Mouse (Mus musculus) neural tube, embryonic 13.5 days (tissue): Measurements from ENCODE around the gene Dph3. TPM values are rescaled to one million over a fixed set of nuclear protein-coding genes. Genes with fewer than 3 reads are reported as not detected.
"Not testable (repeated sequence)": the region's sequence is repeated elsewhere in the genome, so short reads cannot be mapped to it uniquely, and the experiment has no call there.

ENCODE experiments used
- ATAC-seq: fragments of 200-750 bp; cut with Nextera tagmentation; 2 replicates; pipeline ENCODE4 v1.8.0; 2017; ENCODE audit warnings: low read depth, mild to moderate bottlenecking, moderate TSS enrichment, moderate library complexity
- H3K27ac ChIP-seq: fragments of 300-500 bp; sonication (generic); replicated peaks from 2 replicates; pipeline ENCODE4 v1.5.1; 2015; ENCODE audit warnings: moderate library complexity, mild to moderate bottlenecking, inconsistent platforms
- H3K27me3 ChIP-seq: fragments of 300-500 bp; sonication (generic); 2 replicates; pipeline ENCODE4 v1.6.1; 2015; ENCODE audit warnings: mild to moderate bottlenecking, inconsistent platforms
- H3K36me3 ChIP-seq: fragments of 300-500 bp; sonication (generic); 2 replicates; pipeline ENCODE4 v1.6.1; 2015; ENCODE audit warnings: mild to moderate bottlenecking, inconsistent platforms
- H3K4me1 ChIP-seq: fragments of 300-500 bp; sonication (generic); replicated peaks from 2 replicates; pipeline ENCODE4 v1.6.1; 2015; ENCODE audit warnings: inconsistent platforms
- H3K4me2 ChIP-seq: fragments of 300-500 bp; sonication (generic); 2 replicates; pipeline ENCODE4 v1.6.1; 2015; ENCODE audit warnings: inconsistent platforms, mild to moderate bottlenecking, moderate library complexity
- H3K4me3 ChIP-seq: fragments of 300-500 bp; sonication (generic); 2 replicates; pipeline ENCODE4 v1.5.1; 2015; ENCODE audit warnings: mild to moderate bottlenecking, inconsistent platforms
- H3K9ac ChIP-seq: fragments of 300-500 bp; sonication (generic); 2 replicates; pipeline ENCODE4 v1.6.1; 2015; ENCODE audit warnings: moderate library complexity, mild to moderate bottlenecking, inconsistent platforms
- H3K9me3 ChIP-seq: fragments of 300-500 bp; sonication (generic); 2 replicates; pipeline ENCODE4 v1.6.1; 2016; ENCODE audit warnings: inconsistent platforms
- WGBS: fragments of 180-500 bp; shearing (Covaris S2); methylation state at CpG from one replicate; pipeline ENCODE4 v1.1.7; 2015; 5-methylcytosine and 5-hydroxymethylcytosine counted together
- polyA plus RNA-seq: library from polyadenylated mRNA; unstranded; fragments of >200 nt; fragmentation: Nextera tagmentation; extraction: Ambion mirVana; gene quantifications from 2 replicates; pipeline ENCODE4 v1.2.1, GENCODE M21; 2015

The Dph3 gene
- polyA plus RNA-seq, 1 experiment from 2014 or later = 78.9 TPM

DNA sequence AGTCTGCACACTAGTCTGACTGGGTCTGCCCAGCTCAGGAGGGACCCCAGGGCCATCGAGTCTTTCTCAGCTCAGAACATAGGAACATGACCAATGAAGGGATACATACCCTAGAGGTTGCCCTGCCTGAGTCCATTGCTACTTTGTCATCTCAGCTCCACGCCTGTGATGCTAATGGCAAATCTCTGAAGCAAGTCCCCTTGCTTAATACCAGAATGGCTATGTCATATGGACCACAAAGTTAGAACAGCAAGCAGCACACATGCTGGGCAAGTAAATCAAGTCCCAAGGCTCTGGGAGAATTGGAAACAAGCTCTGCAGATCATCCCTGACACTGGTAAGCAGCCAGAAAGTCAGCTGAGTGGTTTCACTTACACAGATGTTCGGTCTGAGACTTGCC is 13.4 kb upstream of the Dph3 start:
- H3K27ac ChIP-seq = no peak overlapping the region
- H3K4me1 ChIP-seq = no peaks in the 10 kb centered on the region
- no peaks in the 10 kb centered on the region for H3K27me3 ChIP-seq
- ATAC-seq = no peak
- H3K4me2 ChIP-seq = no peak overlapping the region
- H3K4me3 ChIP-seq = no peak overlapping the region
- H3K9me3 ChIP-seq = no peaks in the 10 kb centered on the region; the same call in 1 of the 2 replicates
- no peak overlapping the region for H3K9ac ChIP-seq
- peaks cover 85% of the 10 kb centered on the region for H3K36me3 ChIP-seq
- WGBS = 97% methylated on average over 3 of the region's 3 CpGs

GRCm38 (mm10) chr14:32097691-32098090 is 12.2 kb upstream of the Dph3 start:
- Histone ChIP-seq H3K36me3 (peaks cover 87% of the 10 kb centered on the region), H3K4me3 (no peak overlapping the region), H3K27me3 (no peaks in the 10 kb centered on the region), H3K4me1 (no peaks in the 10 kb centered on the region), H3K9me3 (no peaks in the 10 kb centered on the region; the same call in 1 of the 2 replicates), H3K9ac (no peak overlapping the region), H3K4me2 (no peak overlapping the region), H3K27ac (no peak overlapping the region)
- no peak for ATAC-seq
- 95% methylated on average over 7 of the region's 7 CpGs for WGBS

DNA sequence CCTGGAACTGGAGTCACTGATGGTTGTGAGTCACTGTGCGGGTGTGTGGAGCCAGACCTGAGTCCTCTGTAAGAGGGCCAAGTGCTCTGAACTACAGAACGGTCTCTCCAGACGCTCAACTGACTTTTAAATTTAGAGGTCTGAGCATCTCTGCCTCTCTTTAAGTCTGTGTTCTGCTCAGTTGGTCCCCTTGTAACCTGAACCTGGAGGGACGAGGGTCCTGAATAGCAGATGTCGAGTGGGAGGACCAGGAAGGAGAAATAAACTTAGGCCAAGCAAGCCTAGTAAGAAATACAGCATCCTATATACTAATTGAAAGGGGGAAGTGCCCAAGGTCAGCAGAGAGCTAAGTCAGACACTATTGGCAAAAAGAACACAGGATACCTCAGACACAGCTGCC is 11.2 kb upstream of the Dph3 start:
- ATAC-seq = no peak
- Histone ChIP-seq H3K27ac (no peak overlapping the region), H3K9ac (no peak overlapping the region), H3K27me3 (no peaks in the 10 kb centered on the region), H3K9me3 (no peaks in the 10 kb centered on the region; the same call in 1 of the 2 replicates), H3K4me1 (no peaks in the 10 kb centered on the region), H3K4me3 (no peak overlapping the region), H3K4me2 (no peak overlapping the region), H3K36me3 (peaks cover 88% of the 10 kb centered on the region)
- WGBS = 89% methylated on average over 5 of the region's 5 CpGs

DNA sequence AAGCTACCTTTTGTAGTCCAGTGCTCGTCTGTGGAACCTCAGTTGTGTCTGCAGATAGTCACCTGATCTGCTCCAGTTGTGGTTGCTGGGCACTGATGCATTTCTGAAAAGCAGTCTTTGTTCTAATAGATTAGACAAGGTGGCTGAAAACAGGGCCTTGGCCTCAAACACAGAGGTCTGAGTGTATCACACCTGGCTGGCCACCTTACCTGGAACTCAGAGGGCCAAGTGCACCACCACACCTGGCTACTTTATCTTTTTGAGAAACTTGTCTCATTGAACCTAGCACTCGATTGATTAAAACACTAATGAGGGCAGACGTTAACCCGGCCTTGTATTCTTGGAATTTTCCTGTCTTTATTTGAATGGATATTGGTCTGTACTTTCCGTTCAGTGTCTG is 10.1 kb upstream of the Dph3 start:
- no peak for ATAC-seq
- Histone ChIP-seq H3K9ac (no peak overlapping the region), H3K27me3 (no peaks in the 10 kb centered on the region), H3K4me2 (no peak overlapping the region), H3K4me1 (no peaks in the 10 kb centered on the region), H3K36me3 (peaks cover 85% of the 10 kb centered on the region), H3K9me3 (no peaks in the 10 kb centered on the region; the same call in 1 of the 2 replicates), H3K27ac (no peak overlapping the region), H3K4me3 (no peak overlapping the region)
- WGBS = 92% methylated on average over 5 of the region's 5 CpGs

DNA sequence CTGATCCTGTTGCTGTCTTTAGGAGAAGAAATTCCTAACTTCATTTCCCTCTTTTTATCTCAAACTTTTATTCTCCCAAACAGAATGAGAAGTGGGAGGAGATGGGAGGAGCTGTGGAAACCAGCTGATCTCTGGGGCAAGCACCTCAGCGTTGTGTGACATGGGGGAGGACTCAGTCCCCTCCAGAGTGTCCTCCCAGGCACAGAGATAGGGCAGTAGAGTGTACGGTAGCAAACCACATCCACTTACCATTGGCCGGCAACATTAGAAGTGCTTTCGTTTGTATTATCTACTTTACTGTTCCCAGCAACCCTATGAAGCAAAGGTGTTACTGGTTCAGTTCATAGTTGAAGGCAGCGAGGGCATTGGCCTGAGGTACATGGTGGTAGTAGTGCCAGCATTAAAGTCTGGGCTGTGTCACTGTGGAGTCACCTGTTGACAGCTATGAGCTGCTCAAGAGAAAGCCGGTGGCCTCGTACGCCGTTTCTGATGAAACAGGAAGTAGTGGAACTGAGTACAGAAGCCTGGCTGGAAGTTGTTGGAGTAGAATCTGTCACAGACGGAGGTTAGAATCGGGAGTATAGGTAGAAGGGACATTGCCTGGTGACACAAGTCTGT is 8.1 kb upstream of the Dph3 start:
- H3K4me1 ChIP-seq = no peaks in the 10 kb centered on the region
- no peak overlapping the region for H3K4me2 ChIP-seq
- peaks cover 65% of the 10 kb centered on the region for H3K36me3 ChIP-seq
- ATAC-seq = no peak
- no peak overlapping the region for H3K27ac ChIP-seq
- no peak overlapping the region for H3K4me3 ChIP-seq
- no peak overlapping the region for H3K9ac ChIP-seq
- H3K27me3 ChIP-seq = no peaks in the 10 kb centered on the region
- H3K9me3 ChIP-seq = no peaks in the 10 kb centered on the region
- WGBS = 90% methylated on average over 11 of the region's 11 CpGs

- no peaks in the 10 kb centered on the region for H3K4me1 ChIP-seq
- no peaks in the 10 kb centered on the region for H3K9me3 ChIP-seq
- H3K9ac ChIP-seq = no peak overlapping the region
- no peaks in the 10 kb centered on the region for H3K27me3 ChIP-seq
- ATAC-seq = no peak
- 71% methylated on average over 1 of the region's 1 CpGs for WGBS
- H3K36me3 ChIP-seq = peaks cover 59% of the 10 kb centered on the region
- no peak overlapping the region for H3K27ac ChIP-seq
- H3K4me3 ChIP-seq = no peak overlapping the region
- no peak overlapping the region for H3K4me2 ChIP-seq
These were observed 7.5 kb upstream of the Dph3 start for GRCm38 (mm10) chr14:32093018-32093417.

DNA sequence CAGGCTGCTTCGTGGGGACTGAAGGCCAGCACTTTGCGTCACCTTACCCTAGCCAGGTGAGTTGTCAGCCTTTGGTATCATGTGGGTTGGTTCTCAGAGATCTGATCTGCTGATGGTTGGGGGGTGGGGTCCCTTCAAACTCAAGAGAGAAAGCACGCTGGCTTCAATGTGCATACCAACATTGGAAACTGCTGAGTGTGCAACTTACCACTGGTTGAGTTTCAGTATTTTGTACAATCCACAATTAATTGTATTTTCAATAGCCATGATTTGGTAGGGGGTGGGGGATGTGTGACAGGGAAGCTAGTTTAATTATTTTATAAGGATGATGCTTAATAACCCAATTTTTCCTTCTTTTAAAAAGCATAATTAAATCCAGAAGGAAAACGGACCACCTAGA is 6.2 kb upstream of the Dph3 start:
- Histone ChIP-seq H3K4me3 (no peak overlapping the region), H3K36me3 (peaks cover 46% of the 10 kb centered on the region), H3K9ac (no peak overlapping the region), H3K9me3 (no peaks in the 10 kb centered on the region), H3K27ac (no peak overlapping the region), H3K27me3 (no peaks in the 10 kb centered on the region), H3K4me1 (peaks cover 7% of the 10 kb centered on the region), H3K4me2 (no peak overlapping the region)
- 87% methylated on average over 4 of the region's 4 CpGs for WGBS
- no peak for ATAC-seq

GRCm38 (mm10) chr14:32091124-32091523 is 5.6 kb upstream of the Dph3 start:
- 89% methylated on average over 4 of the region's 4 CpGs for WGBS
- no peak for ATAC-seq
- Histone ChIP-seq H3K9me3 (no peaks in the 10 kb centered on the region), H3K4me1 (peaks cover 13% of the 10 kb centered on the region), H3K27ac (no peak overlapping the region), H3K9ac (no peak overlapping the region), H3K27me3 (no peaks in the 10 kb centered on the region), H3K4me2 (no peak overlapping the region), H3K36me3 (peaks cover 41% of the 10 kb centered on the region), H3K4me3 (no peak overlapping the region)

DNA sequence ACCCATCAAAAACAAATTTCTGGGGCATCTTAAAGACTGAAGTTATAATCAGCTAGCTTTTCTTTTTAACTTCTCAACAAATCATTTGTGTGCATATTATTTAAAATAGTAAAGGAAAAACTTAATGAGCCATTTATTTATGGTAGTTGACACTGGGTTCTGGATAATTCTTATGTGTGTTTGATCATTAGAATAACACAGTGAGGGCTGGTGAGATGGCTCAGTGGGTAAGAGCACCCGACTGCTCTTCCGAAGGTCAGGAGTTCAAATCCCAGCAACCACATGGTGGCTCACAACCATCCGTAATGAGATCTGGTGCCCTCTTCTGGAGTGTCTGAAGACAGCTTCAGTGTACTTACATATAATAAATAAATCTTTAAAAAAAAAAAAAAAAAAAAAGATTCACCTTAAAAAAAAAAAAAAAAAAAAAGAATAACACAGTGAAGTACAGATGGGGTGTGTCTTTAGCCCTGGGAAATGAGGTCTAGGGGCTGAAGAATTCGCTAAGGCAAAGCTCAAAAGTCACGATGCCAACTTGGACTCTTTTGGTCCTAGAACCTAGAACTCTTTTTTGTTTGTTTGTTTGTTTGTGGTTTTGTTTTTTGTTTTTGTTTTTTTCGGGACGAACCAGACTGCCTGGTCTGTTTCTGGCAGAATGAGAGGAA is 2.2 kb upstream of the Dph3 start:
- H3K4me3 ChIP-seq, ATAC-seq, H3K4me2 ChIP-seq, H3K9ac ChIP-seq, H3K9me3 ChIP-seq, H3K27me3 ChIP-seq, H3K27ac ChIP-seq: not testable (repeated sequence)
- Histone ChIP-seq H3K36me3 (peaks cover 15% of the 10 kb centered on the region), H3K4me1 (peaks cover 19% of the 10 kb centered on the region)
- WGBS = 94% methylated on average over 7 of the region's 7 CpGs

DNA sequence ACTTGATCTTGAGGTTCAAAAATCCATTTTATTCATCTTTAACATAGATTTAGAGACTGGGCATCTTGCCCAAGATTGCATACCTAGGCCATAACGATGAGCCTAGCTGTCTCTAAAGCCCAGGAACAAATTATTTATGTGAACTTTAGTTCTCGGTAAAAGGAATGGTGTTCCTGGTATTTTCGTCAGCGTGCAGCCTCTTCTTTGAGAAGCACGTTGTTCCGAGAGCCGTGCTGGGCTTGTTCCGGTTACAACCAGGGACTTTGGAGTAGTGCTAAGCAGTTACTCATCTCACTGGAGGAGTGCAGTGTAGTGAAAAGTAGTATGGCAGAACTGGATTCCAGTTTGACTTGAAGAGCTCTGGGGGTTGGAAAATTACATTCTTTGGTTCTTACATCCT is 697 bp upstream of the Dph3 start:
- 25% methylated on average over 8 of the region's 8 CpGs for WGBS
- no peak for ATAC-seq
- Histone ChIP-seq H3K9me3 (no peaks in the 10 kb centered on the region), H3K9ac (peak overlapping the region; percentile 70), H3K27ac (peak overlapping the region; percentile 83), H3K4me3 (peak overlapping the region; percentile 55), H3K4me2 (peak overlapping the region; percentile 66), H3K4me1 (peaks cover 19% of the 10 kb centered on the region), H3K27me3 (no peaks in the 10 kb centered on the region), H3K36me3 (peaks cover 18% of the 10 kb centered on the region)

DNA sequence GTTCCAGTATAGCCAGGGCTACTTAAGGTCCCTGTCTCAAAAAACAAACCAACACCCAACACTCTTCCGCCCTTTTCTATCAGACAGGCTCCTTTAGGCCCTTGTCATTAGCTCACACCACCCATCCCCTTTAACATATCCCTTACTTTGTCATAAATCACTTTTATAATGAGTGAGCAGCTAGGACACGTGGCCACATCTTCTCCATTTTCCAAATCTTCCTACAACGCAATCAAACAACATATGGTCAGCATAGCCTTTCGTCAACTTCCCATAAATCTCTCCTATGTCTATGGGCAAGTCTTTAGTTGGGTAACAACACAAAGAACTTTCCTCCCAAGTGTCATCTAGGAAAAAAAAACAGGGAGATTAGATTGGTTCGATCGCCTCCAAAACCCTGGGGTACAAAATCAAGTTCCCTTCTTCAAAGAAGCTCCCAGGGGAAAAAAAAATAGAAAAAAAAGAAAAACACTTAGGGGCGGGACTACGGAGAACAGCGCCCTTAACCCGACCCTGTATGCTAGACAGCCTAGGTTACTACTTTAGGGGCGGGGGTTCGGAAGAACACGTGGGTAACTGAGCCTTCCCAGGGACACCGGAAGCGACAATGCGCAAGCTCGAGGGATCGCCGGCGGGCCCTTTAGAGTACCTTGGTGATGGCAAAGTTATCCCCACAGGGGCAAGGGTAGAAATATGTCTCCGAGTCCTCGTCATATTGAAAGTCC is 606 bp downstream of the Dph3 start, which contains the start of gene Oxnad1:
TSS of gene Oxnad1 (plus strand) at position 614 of the 725 bp plus-strand sequence.
- Histone ChIP-seq H3K27ac (peak within 1 kb of the TSS; percentile 83), H3K9me3 (no peaks in the 10 kb centered on the region)
- WGBS = 3% methylated on average over 22 of the region's 22 CpGs

DNA sequence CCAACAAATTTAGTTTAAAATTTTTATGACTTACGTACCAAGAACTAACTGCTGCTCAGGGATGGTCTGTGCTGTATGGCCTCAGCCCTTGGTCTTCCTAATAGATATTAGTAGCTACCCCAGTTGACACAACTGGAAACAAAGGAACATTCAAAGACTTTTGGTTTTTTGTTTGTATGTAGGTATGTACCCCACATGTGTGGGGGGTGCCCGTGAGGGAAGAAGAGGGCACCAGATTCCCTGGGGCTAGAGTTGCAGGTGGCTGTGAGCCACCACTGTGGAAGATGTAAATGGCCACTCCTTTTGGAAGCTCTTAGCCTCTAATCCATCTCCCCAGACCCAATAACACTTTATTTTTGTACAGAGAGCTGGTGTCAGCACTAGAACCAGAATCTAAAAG is 2.1 kb downstream of the Dph3 start:
- WGBS = 98% methylated on average over 2 of the region's 2 CpGs
- Histone ChIP-seq H3K4me3 (no peak overlapping the region), H3K4me1 (peaks cover 19% of the 10 kb centered on the region), H3K27ac (no peak overlapping the region), H3K27me3 (no peaks in the 10 kb centered on the region), H3K4me2 (no peak overlapping the region), H3K9me3 (no peaks in the 10 kb centered on the region), H3K36me3 (peaks cover 31% of the 10 kb centered on the region), H3K9ac (no peak overlapping the region)
- no peak for ATAC-seq

More for the DNA sequence above, 606 bp downstream of the Dph3 start, which contains the start of gene Oxnad1:
- Histone ChIP-seq H3K36me3 (peaks cover 28% of the 10 kb centered on the region), H3K9ac (peak within 1 kb of the TSS; percentile 70), H3K4me1 (peaks cover 19% of the 10 kb centered on the region), H3K27me3 (no peaks in the 10 kb centered on the region), H3K4me3 (peak within 1 kb of the TSS; percentile 55), H3K4me2 (peak within 1 kb of the TSS; percentile 66)
- peak; percentile 98 for ATAC-seq
